Comparison of ENCODE assay signal across 28 mouse cellular contexts in the genomic region with DNA sequence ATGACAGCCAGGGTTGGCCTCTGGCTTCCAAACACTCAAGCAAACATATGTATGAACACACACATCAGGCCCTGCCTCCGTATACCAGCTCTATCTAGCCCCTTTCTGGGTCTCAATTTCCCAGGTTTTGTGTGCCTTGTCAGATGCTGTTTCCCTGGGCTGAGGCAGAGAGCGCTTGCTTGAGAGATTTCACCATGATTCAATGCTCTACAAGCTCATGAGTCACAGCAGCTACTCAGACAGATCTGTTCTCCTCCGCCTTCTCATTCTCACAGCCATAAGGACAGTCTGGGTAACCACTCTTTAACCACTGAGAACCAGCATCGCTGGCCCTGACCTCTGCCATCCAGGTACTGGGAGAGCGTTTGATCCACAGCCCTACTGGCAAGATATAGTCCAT. TPM values are rescaled to one million over a fixed set of nuclear protein-coding genes. Genes with fewer than 3 reads are reported as not detected.
DNase-seq lines count a peak whose midpoint lies in the region; ATAC-seq lines count a peak whose summit lies in the region.
"Had no signal": no experiment of that assay in that cellular context is flagged by ENCODE, and none has a peak within 500 bp of the region (broad histone marks: within the 10 kb centered on the region; RNA-seq: fewer than 3 reads in every experiment).

No protein-coding gene starts in this region.

- H3K4me2 ChIP-seq in kidney, embryonic 14.5 days (replicated peaks; ENCODE audit: low read depth, low read length) = no peak overlapping the region
- H3K4me2 ChIP-seq: forebrain, embryonic 13.5 days; hindbrain, embryonic 15.5 days; midbrain, embryonic 15.5 days; neural tube, embryonic 12.5 days had no signal

- intact Hi-C loops in left cerebral cortex, postnatal 36 days (cut with DNase I) = no loop called here

- H3K27me3 ChIP-seq in kidney, embryonic 14.5 days (ENCODE audit: control insufficient read depth, insufficient read depth, low read length) = no peaks in the 10 kb centered on the region
- H3K27me3 ChIP-seq: forebrain, embryonic 13.5 days; hindbrain, embryonic 15.5 days; midbrain, embryonic 15.5 days; neural tube, embryonic 12.5 days had no signal

- DNase-seq in layer of hippocampus, adult 11-12 months (ENCODE audit: low spot score) = peak; percentile 25
- no peak for DNase-seq in layer of hippocampus, postnatal 14 days (ENCODE audit: low spot score in 2 of 2)
- DNase-seq in right cerebral cortex, adult 2 months (ENCODE audit: low spot score in 2 of 2) = peak; percentile 51 to 54
- DNase-seq in right cerebral cortex, postnatal 4 days = no peak
- DNase-seq in left cerebral cortex, postnatal 36 days (ENCODE audit: low spot score in 2 of 2) = peak; percentile 35 to 41
- DNase-seq in spleen, postnatal 4 days (ENCODE audit: low spot score in 2 of 2) = no peak
- DNase-seq: adrenal gland, adult 2 months; B cell, adult 2 months; cerebellum, adult 2 months; cerebellum, postnatal 36 days; gastrocnemius, postnatal 36 days; heart, postnatal 4 days; kidney, adult 2 months; kidney, postnatal 14 days; lung, postnatal 4 days; retina, postnatal 1 day; spleen, adult 18-20 months; thymus, postnatal 14 days had no signal

- ATAC-seq in kidney, embryonic 14.5 days (ENCODE audit: low FRiP score, low TSS enrichment) = no peak
- ATAC-seq: forebrain, embryonic 13.5 days; midbrain, embryonic 15.5 days had no signal

- H3K4me1 ChIP-seq in kidney, embryonic 14.5 days (ENCODE audit: control insufficient read depth, insufficient read depth, low read length) = no peaks in the 10 kb centered on the region
- H3K4me1 ChIP-seq: forebrain, embryonic 13.5 days; heart, embryonic 10.5 days; hindbrain, embryonic 15.5 days; midbrain, embryonic 15.5 days; neural tube, embryonic 12.5 days had no signal

- no peaks in the 10 kb centered on the region for H3K36me3 ChIP-seq in kidney, embryonic 14.5 days (ENCODE audit: control insufficient read depth, insufficient read depth, low read length)
- H3K36me3 ChIP-seq: G1E; heart, embryonic 10.5 days; hindbrain, embryonic 15.5 days; midbrain, embryonic 15.5 days; neural tube, embryonic 12.5 days had no signal

- no peak overlapping the region for H3K27ac ChIP-seq in kidney, embryonic 14.5 days (ENCODE audit: low read depth, low read length)
- H3K27ac ChIP-seq: forebrain, embryonic 13.5 days; heart, embryonic 10.5 days; hindbrain, embryonic 15.5 days; midbrain, embryonic 15.5 days; neural tube, embryonic 12.5 days had no signal

- no peak overlapping the region for H3K4me3 ChIP-seq in kidney, embryonic 14.5 days (ENCODE audit: low read length)
- H3K4me3 ChIP-seq: forebrain, embryonic 13.5 days; heart, embryonic 10.5 days; hindbrain, embryonic 15.5 days; midbrain, embryonic 15.5 days; neural tube, embryonic 12.5 days had no signal

- 86% methylated on average over 5 of the region's 5 CpGs for WGBS in kidney, embryonic 14.5 days

- H3K9ac ChIP-seq in kidney, embryonic 14.5 days (ENCODE audit: low read depth, low read length) = no peak overlapping the region
- H3K9ac ChIP-seq: forebrain, embryonic 13.5 days; hindbrain, embryonic 15.5 days; midbrain, embryonic 15.5 days; neural tube, embryonic 12.5 days had no signal

- H3K9me3 ChIP-seq in kidney, embryonic 14.5 days (ENCODE audit: control insufficient read depth, low read length) = no peaks in the 10 kb centered on the region
- H3K9me3 ChIP-seq: forebrain, embryonic 13.5 days; G1E; heart, embryonic 10.5 days; hindbrain, embryonic 15.5 days; midbrain, embryonic 15.5 days; neural tube, embryonic 12.5 days had no signal

RNA-seq across cellular contexts. Expression of a gene that starts 57.3 kb away (rescaled TPM):
- 10 to 100 TPM; 64.6 to 64.9 TPM for total RNA-seq in layer of hippocampus, postnatal 14 days (2021)
- 10 to 100 TPM; 55.3 to 70.6 TPM for total RNA-seq in left cerebral cortex, postnatal 36 days (2021)
- 6.2 and 11.4 TPM in 2 replicates for polyA plus RNA-seq in kidney, embryonic 14.5 days (2014; fragmentation: Nextera tagmentation; extraction: Ambion mirVana)
- total RNA-seq: CH12.LX; G1E; liver, adult 2 months; megakaryocyte-erythroid progenitor cell, adult 5-6 weeks had no signal
- polyA plus RNA-seq: G1E; liver, adult 2 months had no signal

Comparison
In these comparisons a context has a peak if more than half of its experiments do, and no peak if none do; other contexts are left out.
1. DNase-seq: peak in layer of hippocampus, adult 11-12 months (single experiment), right cerebral cortex, adult 2 months (2 of 2) and left cerebral cortex, postnatal 36 days (2 of 2); none in layer of hippocampus, postnatal 14 days (0 of 2), right cerebral cortex, postnatal 4 days (single experiment) and spleen, postnatal 4 days (0 of 2).